Mouse (Mus musculus) C2C12 (cell line): ENCODE measurements at regions not wholly inside any gene's neighbourhood (a gene's known extent, or its start where the extent isn't known, plus 50 kb on each side); places are given as distances from the start of the nearest gene placed in this dataset.

Source experiments
- CTCF ChIP-seq: IDR thresholded peaks from one replicate; pipeline ENCODE4 v1.5.1; 2011; ENCODE audit not compliant: control insufficient read depth, insufficient read depth, insufficient read length
- MAX ChIP-seq: IDR thresholded peaks from one replicate; pipeline ENCODE4 v1.6.1; 2011; ENCODE audit warnings: mild to moderate bottlenecking, control low read depth
- MYOD1 ChIP-seq: IDR thresholded peaks from one replicate; pipeline ENCODE4 v1.6.1; 2011; ENCODE audit warnings: low read depth; ENCODE audit not compliant: control insufficient read depth, insufficient read length
- MYOG ChIP-seq: IDR thresholded peaks from one replicate; pipeline ENCODE4 v1.6.1; 2011; ENCODE audit not compliant: control insufficient read depth, insufficient read length; ENCODE audit errors: extremely low read depth

GRCm38 (mm10) chr9:115426682-115427081 lies 116.5 kb upstream of the Stt3b start:
- TF ChIP-seq CTCF (no peak), MAX (no peak), MYOD1 (no peak), MYOG (no peak)
